Mouse (Mus musculus): ENCODE results near the gene Tbxa2r.

DNA sequence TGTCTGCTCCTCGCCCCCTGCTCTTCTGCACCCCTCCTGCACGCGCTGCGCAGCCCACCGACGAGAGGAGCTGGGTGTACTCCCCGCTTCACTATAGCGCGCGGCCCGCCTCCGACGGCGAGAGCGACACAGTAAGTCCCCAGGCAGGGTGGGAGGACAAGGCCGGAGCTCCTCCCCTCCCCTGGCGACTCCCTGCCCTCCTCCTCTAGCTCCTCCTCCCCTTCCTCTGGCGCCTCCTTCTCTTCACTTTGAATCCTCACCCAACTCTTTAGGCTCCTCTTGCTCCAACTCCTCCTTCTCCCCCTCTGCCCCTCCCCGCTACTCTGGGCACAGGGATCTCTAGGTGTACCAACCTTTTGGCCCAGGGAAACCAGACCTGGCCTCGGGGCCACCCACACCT, 11.3 kb upstream of the Tbxa2r start:
- TF ChIP-seq USF1 (IDR thresholded peaks at IDR 0.05; ENCODE audit: low read depth) (no peak), POLR2AphosphoS2 (IDR thresholded peaks at IDR 0.05; ENCODE audit: insufficient read length, low read depth) (no peak), POLR2A (IDR thresholded peaks at IDR 0.05; ENCODE audit: insufficient read length, low read depth) (no peak), REST (IDR thresholded peaks at IDR 0.05; ENCODE audit: insufficient read depth, insufficient read length) (no peak)
